Mouse (Mus musculus) cortical plate, adult 2 months (tissue): ENCODE data around the gene Igsf9.

Source experiments
- CTCF ChIP-seq: fragments of 200-500 bp; IDR thresholded peaks from 2 replicates; pipeline ENCODE4 v1.5.1; 2011; ENCODE audit warnings: mild to moderate bottlenecking, control low read depth, low read length; ENCODE audit not compliant: insufficient read depth; ENCODE audit errors: extremely low read depth
- POLR2A ChIP-seq: fragments of 200-500 bp; IDR thresholded peaks from 2 replicates; pipeline ENCODE4 v1.6.1; 2011; ENCODE audit warnings: mild to moderate bottlenecking, low read length, control low read depth; ENCODE audit not compliant: insufficient read depth; ENCODE audit errors: extremely low read depth

DNA sequence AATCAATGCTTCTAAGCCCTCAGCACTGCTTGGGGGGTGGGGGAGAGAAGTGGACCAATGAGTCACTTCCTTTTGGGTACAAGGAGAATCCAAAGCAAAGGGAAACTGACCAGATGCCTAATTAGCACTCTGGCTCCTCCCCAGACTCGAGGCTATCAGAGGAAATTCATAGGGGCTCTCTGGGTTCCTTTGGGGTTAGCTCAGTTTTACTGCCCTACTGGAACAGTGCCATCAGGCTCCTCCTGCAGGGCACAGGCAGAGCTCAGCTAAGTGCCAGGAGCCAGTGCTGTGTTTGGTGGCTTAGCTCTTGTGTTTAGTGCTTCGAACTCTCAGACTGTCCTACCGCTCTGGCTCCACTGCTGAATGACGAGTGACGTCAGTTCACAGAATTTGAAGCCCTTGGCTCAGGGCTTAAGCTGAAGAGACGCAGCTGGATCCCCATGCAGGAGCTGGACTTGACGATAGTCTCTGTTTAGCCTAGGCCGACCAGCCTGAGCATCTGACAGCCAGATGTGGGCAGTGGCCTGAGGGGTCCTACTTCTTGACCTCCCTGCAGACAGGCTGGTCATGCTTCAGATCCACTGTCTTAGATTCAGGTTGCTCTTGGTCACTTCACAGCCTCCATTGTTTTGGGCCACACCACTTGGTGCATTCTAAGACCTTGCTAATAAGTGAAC, 49.1 kb downstream of the Igsf9 start:
- no peak for TF ChIP-seq CTCF
- TF ChIP-seq POLR2A = no peak
